Mouse (Mus musculus) neural tube, embryonic 10.5 days (tissue): ENCODE data around the gene Tnfrsf18.

Experiments
- DNase-seq: peaks from one replicate; pipeline ENCODE4 v3.0.0-alpha.2; 2017; ENCODE audit warnings: low spot score; ENCODE audit errors: extremely low spot score

Gene Tnfrsf18

DNA sequence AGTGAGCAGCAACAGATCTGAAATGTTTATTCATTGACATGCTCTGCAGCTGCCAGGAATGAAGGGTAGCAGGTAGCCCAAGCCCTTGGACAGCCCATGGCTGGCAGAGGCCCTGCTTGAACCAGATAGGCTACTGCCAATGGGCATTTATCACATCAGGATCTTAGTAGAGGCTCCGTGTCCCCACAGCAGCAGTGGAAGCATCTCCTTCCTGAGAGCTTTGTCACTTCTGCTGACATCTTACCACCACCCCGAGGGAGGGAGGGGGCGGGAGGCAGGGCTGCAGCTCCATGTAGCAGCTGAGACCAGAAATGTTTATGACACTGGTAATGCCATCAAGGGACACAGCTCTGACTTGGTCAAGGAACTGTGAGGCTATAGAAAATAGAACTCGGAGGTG, 6.9 kb downstream of the Tnfrsf18 start:
- no peak for DNase-seq

DNA sequence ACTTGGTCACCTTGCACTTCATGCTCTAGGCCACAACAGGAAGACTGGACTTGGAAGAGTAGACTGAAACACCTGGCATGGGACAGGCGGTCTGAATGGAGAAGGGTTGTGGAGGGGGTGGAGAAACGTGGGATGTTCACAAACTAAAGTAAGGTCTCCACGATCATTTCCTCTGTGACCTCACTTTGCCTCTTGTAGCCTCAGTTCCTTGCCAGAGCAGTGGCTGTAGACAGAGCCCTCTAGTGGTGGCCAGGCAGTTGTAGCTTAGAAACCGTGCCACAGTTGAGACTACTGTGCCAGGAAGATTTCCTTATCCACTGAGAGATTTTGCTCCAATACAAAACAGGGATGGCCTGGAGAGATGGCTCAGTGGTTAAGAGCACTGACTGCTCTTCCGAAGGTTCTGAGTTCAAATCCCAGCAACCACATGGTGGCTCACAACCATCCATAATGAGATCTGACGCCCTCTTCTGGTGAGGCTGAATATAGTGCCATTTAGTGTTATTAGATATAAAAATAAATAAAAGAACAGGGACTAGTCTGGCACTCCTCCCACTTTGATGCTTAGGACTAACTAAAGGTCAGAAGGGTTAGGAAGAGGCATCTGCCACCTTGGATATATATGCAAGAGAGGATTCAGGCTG, 7.6 kb downstream of the Tnfrsf18 start:
- peak; percentile 30 for DNase-seq

DNA sequence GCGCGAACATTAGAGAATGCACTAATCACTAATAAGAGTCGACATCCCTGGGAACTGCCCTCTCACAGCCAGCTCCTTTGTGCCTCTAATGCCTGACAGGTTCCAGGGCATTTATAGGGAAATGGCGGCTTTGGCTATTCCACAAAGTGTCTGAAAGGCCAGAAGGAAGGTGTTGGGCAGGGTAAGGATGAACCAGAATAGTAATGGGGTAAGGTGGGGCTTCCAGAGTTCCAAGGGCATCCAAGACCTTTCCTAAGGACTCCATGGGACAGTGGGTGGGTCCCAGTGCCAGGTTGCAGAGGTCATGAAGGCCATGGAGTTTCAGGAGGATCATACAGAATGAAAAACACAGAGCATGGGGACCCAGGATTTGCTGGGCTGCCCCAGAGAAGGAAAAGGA, 8.3 kb downstream of the Tnfrsf18 start:
- no peak for DNase-seq

DNA sequence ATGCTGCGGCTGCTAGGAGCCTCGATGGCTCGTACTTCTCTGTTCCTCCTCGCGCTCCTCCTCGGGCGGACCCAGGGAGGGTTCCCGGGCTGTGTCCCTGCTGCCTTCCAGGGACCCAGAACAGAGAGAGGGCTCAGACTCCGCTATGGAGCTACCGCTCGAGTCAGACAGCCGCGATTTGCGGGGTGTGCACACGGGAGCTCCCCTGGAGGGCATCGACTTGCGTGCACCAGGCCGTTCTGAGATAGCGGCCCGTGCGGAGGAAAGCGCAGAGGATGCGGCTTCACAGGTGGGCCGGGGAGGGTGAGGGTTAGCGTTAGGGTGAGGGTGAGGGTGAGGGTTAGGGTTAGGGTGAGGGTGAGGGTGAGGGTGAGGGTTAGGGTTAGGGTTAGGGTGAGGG, 8.9 kb downstream of the Tnfrsf18 start:
- peak; percentile 34 for DNase-seq

DNA sequence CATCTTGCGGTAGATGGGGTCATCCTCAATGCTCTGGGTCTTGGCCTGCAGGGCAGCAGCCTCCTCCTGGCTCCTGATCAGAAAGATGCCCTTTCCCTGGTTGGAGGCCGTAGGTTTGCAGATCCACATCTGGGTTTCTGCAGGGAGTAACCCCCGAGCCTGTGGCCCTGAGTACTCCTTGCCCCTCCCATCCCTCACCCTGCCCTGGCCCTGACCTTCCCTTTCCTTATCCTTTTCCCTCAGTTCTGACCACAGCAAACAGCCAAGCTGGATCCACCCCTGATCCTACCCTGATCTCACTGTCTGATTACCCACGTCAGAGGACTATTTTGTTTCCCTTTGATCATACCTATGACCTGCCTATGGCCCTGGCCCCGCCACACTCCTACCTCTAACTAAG, 18.8 kb downstream of the Tnfrsf18 start:
- DNase-seq, result no peak

DNA sequence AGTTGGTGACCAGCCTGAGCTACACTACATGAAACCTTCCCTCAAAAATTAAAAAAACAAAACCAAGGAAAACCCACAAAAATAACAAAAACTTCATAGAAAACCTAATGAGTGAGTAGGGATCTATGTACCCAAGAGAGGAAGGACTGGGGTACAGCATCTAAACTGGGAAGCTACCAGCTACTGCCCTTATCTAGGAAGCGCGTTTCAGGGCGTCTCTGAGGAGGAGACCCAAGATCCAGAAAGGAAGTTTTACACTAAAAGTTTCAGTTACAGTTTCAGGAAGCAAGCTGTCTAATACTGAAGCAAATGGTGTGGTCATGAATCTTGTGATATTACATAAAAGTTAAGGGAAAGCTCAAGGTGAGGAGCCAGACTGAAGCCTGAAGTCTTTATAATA, 23.8 kb downstream of the Tnfrsf18 start:
- no peak for DNase-seq

DNA sequence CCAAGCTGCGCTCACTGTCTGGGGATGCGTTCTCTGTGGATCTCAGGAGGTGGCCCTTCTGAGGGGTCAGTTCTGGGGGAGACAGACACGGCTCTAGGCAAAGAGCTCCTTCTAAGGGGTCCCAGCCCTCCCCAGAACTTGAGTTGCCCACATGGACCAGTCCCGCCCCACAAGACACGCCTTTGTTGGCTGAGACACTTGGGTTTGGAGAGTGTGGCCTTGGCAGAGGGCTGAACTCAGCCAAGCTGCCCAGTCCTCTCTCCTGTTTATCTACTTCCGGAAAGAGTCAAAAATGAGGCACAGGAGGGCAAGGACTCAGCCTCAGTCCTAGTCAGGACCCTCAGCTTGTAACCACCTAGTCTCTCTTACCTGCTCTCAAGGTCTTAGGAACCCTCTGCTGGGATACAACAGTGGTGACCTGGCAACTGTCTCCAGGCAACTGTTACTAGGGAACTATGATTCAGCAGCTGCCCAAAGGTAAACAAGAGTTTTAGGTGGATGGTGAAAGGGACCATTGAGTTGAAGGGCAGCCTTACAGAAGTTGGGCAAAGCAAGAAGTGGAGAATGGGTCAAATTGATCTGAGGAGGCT, 24.5 kb downstream of the Tnfrsf18 start:
- DNase-seq, result no peak

DNA sequence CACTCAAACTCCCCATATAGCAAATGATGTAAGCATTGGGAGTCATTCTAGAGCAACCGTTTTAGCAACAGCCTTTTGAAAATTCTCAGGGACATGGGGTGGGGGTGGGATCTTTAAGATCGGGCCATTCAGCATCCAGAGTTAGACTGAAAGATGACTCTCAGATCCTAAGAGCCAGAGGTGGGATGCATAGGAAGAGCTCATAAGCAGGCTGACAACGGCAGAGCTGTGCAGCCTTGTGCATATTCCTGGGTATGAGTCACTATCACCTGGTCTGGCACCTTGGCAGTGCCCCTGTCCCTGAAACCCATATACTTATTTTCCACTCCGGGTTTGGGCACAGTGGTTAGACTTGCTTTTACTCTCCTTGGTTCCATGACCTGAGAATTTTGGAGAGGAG, 27.1 kb downstream of the Tnfrsf18 start:
- no peak for DNase-seq

DNA sequence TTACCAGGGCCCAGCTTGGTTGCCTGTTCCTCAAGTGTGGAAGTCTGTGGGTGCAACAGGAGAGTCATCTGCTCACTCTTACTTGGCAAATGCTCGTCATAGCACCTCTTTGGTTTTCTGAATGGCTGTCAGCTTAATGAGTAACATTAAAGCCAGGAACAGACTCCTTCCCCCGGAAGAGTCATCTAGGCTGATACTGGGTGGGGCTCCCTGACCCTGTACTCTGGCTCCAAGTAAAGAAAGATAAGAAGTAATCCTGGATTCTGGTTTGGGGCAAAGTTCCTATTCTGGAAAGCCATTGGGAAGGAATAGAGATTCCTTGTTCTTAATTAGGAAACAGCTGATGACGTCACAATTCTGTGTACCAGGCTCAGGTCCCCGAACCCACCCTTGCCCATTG, 28.2 kb downstream of the Tnfrsf18 start:
- no peak for DNase-seq

DNA sequence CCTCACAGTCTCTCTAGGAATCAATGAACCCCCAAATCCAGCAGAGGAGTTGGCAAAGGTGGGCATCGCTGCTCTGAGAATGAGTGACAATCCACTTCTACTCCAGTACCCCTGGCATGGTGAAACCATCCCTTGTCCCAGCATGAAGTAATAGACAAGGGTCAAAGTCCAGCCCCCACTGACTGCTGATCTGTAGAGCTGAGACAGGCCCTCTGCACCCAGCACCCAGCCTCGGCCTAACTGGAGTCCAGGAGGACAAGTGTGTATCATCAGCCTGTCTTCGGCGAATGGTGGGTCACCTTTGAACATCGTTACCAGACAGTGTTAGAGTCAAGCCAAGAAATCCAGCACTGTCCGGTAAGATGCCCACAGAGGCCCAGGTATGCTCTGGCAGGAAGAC, 28.6 kb downstream of the Tnfrsf18 start:
- DNase-seq, result no peak

DNA sequence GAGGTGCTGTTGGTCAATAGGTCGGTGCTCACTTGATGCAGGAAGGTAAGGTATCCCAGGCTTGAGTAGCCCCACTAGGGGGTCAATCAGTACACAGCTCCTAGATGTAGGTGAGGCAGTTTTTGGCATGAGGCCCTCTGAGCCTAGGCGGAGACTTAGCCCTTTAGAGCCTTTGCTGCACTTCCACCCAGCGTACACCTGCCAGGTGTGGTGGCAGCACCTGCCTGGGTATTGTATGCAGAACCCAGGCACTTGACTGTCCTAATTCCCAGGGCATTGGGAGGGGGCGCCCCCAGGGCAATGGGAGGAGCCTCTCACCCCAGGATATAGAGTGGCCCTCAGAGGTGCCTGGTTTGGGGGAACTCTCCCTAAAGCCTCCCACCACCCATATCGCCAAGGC, 29.2 kb downstream of the Tnfrsf18 start:
- no peak for DNase-seq

DNA sequence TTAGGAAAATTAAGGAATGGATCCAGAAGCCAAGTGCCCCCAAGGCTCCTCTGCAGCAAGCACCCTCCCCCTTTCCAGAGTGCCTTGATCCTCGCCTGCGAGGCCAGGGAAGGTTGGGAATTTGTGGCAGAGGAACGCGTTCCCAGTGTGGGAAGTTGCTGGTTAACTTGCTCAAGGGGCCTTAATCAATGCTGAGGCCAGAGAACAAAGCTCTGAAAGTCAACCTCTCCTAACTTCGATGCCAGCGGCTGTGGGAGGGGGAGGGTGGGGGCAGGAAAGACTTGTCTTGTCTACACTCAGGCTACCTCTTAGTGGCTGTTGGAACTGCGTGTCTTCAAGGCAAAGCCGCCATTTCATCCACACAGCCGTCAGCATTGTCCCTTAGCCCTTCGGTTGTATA, 31.7 kb downstream of the Tnfrsf18 start:
- no peak for DNase-seq

DNA sequence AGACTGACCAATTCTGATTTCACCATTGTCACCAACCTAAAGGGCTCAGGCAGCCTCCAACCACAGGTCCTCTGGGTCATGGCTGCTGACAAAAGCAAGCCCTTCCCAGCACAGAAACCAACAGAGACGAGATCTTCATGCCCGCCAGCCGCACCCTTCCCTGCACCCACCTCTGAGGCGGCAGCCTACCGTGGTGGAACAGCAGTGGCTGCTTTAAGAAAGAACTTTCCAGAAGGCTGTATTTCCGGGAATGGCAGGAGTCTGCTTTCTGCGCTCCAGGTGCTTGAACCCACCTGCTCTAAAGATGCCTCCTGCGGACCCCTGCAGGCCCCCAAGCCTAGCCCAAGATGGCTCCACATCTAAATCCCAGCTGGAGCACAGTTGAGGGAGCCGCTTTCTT, 32.9 kb downstream of the Tnfrsf18 start:
- no peak for DNase-seq

DNA sequence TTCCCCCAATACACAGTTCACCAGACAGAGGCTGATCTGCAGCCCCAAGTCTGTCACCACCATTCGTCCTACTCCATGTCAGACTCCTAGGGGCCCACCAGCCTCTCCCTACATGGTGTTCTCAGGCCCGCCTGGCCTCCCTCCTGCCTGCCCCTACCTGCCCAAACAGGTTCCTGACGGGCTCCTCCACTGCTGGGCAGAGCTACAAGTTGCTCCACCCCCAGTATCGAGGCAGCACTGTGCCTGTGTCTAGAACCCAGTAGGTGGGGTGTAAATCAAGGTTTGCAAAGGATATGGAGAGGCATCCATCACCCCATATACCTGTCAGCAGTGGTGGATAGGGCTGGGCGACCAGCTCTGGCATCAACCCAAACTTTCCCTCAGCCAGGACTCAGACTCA, 33.3 kb downstream of the Tnfrsf18 start, which contains the start of gene Ttll10:
Ttll10 (minus strand) TSS at position 154 of the 400 bp plus-strand sequence.
- DNase-seq, result no peak

DNA sequence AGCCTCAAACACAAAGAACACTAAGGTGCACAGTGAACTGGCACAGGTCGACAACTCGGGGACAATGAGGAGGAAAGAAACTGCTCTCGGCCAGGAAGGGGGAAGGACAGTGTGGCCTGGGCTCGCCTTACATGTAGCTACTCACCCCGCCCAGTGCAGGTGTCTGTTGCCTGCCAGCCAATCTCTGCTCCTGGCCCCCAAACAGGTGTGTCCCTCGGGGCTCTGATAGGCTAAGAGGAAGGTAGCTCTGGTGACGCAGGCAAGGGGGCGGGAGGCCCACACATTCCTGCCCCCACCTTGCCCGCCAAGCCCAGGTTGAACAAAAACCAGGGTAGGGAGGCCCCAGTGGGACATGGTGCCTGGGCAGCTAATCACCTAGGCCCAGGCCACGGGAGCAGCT, 33.7 kb downstream of the Tnfrsf18 start:
- no peak for DNase-seq

DNA sequence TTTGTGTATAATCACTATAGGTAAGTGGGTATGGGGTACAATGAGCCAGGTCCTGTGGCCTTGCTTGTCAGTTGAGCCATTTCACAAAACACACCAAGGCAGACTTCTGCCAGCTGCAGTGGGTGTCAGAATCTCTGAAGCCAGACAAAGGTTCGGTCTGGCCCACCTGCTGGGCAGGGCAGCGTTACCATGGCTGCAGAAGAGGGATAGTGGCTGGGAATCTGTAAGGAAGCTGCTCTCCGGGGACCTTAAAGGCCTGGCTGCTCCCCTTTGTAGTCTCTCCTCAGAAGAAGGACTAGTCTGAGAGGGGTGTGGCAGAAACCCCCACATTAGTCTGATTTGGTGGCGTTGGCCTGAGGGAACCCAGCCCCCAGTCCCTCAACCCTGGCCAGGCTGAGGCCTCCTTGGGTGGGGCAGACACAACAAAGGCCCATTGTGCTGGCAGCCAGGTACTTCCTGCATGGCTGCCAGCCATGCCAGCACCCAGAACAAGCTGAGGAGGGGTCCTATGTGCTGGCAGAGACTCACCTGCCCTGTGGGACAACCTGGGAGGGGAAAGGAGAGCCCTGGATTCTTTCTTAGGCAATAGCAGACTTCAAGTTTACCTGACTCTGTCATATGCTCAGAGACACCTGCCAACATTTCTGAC, 38.0 kb downstream of the Tnfrsf18 start:
- DNase-seq, result no peak

DNA sequence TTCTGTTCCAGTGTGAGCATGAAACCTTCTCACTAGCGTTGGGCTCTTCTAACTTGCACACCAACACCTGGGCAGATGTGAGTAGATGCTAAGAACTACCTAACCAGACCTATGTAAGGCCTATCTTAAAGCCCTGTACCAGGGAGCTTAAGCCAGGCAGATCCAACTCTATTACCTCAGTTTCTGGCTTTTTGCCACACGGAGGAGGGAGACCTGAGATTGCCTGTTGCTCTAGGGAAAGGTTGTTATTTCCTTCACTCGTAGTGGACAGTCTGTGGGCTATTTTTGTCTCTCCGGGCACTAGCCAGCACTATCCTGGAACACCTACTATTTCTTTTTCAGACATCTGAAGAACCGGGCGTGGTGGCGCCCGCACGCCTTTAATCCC, 38.5 kb downstream of the Tnfrsf18 start:
- no peak for DNase-seq

DNA sequence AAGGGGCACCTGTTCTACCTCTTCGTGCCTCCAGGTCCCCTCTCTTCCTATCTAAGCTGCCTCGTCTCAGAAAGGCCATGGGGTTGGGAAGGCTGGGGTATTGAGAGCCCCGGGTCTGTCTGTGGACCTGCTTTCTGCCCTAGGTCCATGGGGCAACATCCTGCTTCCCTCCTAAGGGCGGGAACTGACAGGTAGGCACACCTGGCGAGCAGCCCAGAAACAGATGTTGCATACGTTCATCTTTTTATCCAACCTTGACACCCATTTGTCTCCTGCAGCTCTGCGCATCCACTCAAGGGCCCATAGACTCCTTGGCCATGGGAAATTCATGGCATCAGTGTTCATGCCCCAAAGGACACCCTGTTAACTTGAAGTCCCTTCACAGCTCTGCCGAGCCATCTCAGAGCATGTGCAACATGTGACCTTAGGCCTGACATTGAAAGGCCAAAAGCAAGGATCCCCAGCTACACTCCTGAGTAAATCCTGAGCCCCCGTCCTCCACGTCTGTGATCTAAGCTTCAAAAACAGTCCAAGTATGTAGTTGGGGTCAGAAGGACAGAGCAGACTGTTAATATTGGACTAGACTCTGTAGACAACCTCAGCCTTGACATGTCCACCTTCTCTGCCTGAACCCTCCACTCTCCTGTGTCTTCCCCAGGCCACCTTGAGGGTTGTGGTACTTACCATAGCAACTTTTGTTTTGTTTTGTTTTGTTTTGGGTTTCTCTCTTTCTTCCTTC, 39.4 kb downstream of the Tnfrsf18 start:
- no peak for DNase-seq

DNA sequence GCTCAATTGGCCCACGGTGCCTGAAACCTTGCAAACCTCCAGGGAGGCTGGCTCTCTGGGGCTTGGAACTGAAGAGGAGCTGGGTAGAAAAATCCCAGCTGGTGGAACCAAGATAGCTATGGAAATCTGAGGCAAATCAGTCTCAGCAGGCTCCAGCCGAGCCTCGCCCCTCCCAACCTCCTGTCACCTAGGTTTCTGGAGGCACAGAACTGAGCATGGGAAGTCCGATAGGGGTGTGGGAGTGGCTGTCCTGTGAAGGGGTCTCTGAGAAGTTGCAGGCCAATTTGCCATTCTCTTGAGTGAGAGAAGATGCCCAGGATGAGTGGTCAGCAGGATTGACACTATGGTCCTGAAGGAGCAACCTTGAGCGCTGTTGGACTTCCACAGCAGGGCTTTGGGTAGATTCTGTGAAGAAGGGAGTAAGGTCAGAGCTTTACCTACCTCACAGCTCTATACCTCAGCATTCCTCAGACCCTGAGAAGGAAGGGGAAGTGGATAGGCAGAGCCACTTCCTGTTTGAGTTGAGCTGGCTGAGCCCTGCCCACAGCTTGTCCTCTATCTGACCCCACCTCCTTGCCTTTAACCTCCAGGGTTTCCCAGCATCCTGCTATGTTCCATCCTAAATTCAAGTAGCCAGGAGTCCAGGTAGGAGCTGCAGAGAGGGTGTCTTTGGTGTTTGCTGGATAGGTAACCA, 41.4 kb downstream of the Tnfrsf18 start:
- DNase-seq, result no peak

DNA sequence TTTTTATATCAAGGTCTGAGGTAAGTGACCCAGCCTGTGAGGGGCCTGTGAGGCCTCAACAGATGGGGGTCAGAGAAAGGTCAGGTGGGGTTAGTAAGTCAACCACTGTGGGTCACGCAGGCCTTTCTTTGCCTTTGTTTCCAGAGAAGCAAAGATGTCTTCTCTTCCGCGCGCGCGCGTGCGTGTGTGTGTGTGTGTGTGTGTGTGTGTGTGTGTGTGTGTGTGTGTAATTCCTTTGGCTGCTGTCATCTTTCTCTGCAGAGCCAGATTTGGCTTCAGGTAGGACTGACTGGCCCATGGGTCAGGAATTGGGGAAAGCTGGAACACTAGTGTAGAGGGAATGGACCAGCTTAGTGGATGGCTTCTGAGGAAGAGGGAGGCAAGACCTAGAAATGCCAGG, 43.7 kb downstream of the Tnfrsf18 start:
- no peak for DNase-seq

DNA sequence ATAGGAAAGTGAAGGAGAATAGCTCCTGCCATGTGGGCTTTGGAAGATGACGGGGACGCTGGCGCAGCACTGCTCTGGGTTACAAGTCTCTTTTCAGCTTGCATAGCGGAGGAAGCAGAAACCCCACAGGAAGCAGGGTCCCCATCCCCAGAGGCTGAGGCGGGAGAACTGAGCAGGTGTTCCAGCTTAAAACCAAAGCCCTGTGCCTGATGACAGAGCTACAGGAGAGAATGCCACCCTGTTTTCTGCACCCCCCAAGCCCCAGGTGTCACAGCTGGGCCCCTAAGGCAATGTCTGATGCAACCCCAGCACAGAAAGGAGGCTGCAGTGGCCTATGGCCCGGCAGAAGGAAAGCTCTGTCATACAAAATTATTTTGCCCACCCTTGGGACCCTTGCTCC, 44.3 kb downstream of the Tnfrsf18 start:
- DNase-seq, result no peak

DNA sequence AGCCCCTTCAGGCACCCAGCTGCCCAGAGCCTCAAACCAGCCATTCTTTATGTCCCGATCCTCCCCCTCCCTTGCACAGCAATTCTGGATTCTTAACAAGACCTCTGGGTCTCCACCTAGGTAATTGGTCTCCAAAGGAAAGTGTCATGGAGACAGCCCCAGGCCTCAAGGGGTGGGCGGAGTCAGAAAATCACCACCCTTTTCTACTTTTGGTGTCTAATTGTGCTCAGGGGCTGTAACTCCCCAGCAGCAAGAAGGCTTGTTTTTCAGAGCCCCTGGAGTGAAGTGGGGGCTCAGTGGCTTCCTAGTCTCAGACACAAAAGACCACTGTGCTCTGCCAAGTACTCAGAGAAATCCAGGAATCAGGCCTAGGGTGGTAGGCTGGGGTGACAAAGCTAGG, 44.8 kb downstream of the Tnfrsf18 start:
- no peak for DNase-seq
